Mouse (Mus musculus): ENCODE measurements around the gene U2af1. TPM values are rescaled to one million over a fixed set of nuclear protein-coding genes. Genes with fewer than 3 reads are reported as not detected.

Gene U2af1
- polyA plus RNA-seq, 1 experiment, result 135 TPM

- Histone ChIP-seq H3ac (ENCODE audit: control insufficient read depth, insufficient read length) (no peak overlapping the region), H3K79me2 (ENCODE audit: control insufficient read depth, insufficient read depth) (no peaks in the 10 kb centered on the region), H3K36me3 (ENCODE audit: control insufficient read depth, insufficient read depth) (no peaks in the 10 kb centered on the region), H3K4me2 (ENCODE audit: low read depth) (no peak overlapping the region), H3K4me3 (no peak overlapping the region), H3K27me3 (ENCODE audit: control insufficient read depth, insufficient read depth, insufficient read length) (no peaks in the 10 kb centered on the region)
- TF ChIP-seq MYOD1 (IDR thresholded peaks at IDR 0.05; ENCODE audit: control insufficient read depth in 1 of 3, insufficient read length in 2 of 3, low read depth in 2 of 3) (no peak), SRF (IDR thresholded peaks at IDR 0.05; ENCODE audit: control insufficient read depth, insufficient read length, low read depth) (no peak), USF1 (IDR thresholded peaks at IDR 0.05; ENCODE audit: low read depth) (no peak), E2F4 (IDR thresholded peaks at IDR 0.05; ENCODE audit: insufficient read depth) (no peak), TCF3 (IDR thresholded peaks at IDR 0.05; ENCODE audit: insufficient read length, low read depth) (no peak), MAX (IDR thresholded peaks at IDR 0.05; ENCODE audit: low read depth) (no peak), TCF12 (IDR thresholded peaks at IDR 0.05; ENCODE audit: insufficient read depth, poor library complexity, severe bottlenecking) (no peak), MYOG (IDR thresholded peaks at IDR 0.05; ENCODE audit: control insufficient read depth in 1 of 3, insufficient read depth in 1 of 3, insufficient read length in 2 of 3, low read depth in 2 of 3) (no peak), POLR2AphosphoS2 (IDR thresholded peaks at IDR 0.05; ENCODE audit: insufficient read length, low read depth) (no peak), CEBPB (IDR thresholded peaks at IDR 0.05; ENCODE audit: insufficient read depth, poor library complexity, severe bottlenecking) (no peak), POLR2A (IDR thresholded peaks at IDR 0.05; ENCODE audit: insufficient read length, low read depth) (no peak), REST (IDR thresholded peaks at IDR 0.05; ENCODE audit: insufficient read depth, insufficient read length) (no peak)
Observed at GRCm38 (mm10) chr17:31688112-31688511, 29.4 kb upstream of the U2af1 start.

- Histone ChIP-seq H3K79me2 (ENCODE audit: control insufficient read depth, insufficient read depth) (no peaks in the 10 kb centered on the region), H3K36me3 (ENCODE audit: control insufficient read depth, insufficient read depth) (no peaks in the 10 kb centered on the region), H3ac (ENCODE audit: control insufficient read depth, insufficient read length) (no peak overlapping the region), H3K27me3 (ENCODE audit: control insufficient read depth, insufficient read depth, insufficient read length) (no peaks in the 10 kb centered on the region), H3K4me3 (no peak overlapping the region), H3K4me2 (ENCODE audit: low read depth) (no peak overlapping the region)
- TF ChIP-seq SRF (IDR thresholded peaks at IDR 0.05; ENCODE audit: control insufficient read depth, insufficient read length, low read depth) (no peak), REST (IDR thresholded peaks at IDR 0.05; ENCODE audit: insufficient read depth, insufficient read length) (no peak), E2F4 (IDR thresholded peaks at IDR 0.05; ENCODE audit: insufficient read depth) (no peak), MYOG (IDR thresholded peaks at IDR 0.05; ENCODE audit: control insufficient read depth in 1 of 3, insufficient read depth in 1 of 3, insufficient read length in 2 of 3, low read depth in 2 of 3) (no peak), USF1 (IDR thresholded peaks at IDR 0.05; ENCODE audit: low read depth) (no peak), TCF3 (IDR thresholded peaks at IDR 0.05; ENCODE audit: insufficient read length, low read depth) (no peak), POLR2A (IDR thresholded peaks at IDR 0.05; ENCODE audit: insufficient read length, low read depth) (no peak), CEBPB (IDR thresholded peaks at IDR 0.05; ENCODE audit: insufficient read depth, poor library complexity, severe bottlenecking) (no peak), TCF12 (IDR thresholded peaks at IDR 0.05; ENCODE audit: insufficient read depth, poor library complexity, severe bottlenecking) (no peak), POLR2AphosphoS2 (IDR thresholded peaks at IDR 0.05; ENCODE audit: insufficient read length, low read depth) (no peak), MYOD1 (IDR thresholded peaks at IDR 0.05; ENCODE audit: control insufficient read depth in 1 of 3, insufficient read length in 2 of 3, low read depth in 2 of 3) (no peak), MAX (IDR thresholded peaks at IDR 0.05; ENCODE audit: low read depth) (no peak)
Observed at GRCm38 (mm10) chr17:31686225-31686564, 27.5 kb upstream of the U2af1 start.

- Histone ChIP-seq H3K79me2 (ENCODE audit: control insufficient read depth, insufficient read depth) (no peaks in the 10 kb centered on the region), H3K4me3 (no peak overlapping the region), H3K27me3 (ENCODE audit: control insufficient read depth, insufficient read depth, insufficient read length) (no peaks in the 10 kb centered on the region)
Observed at GRCm38 (mm10) chr17:31685514-31686224, 27.0 kb upstream of the U2af1 start.

GRCm38 (mm10) chr17:31680450-31680849 lies 21.8 kb upstream of the U2af1 start:
- peaks cover 20% of the 10 kb centered on the region for H3K27me3 ChIP-seq (ENCODE audit: control insufficient read depth, insufficient read depth, insufficient read length)
- TF ChIP-seq E2F4 (IDR thresholded peaks at IDR 0.05; ENCODE audit: insufficient read depth) (no peak), TCF3 (IDR thresholded peaks at IDR 0.05; ENCODE audit: insufficient read length, low read depth) (no peak), CEBPB (IDR thresholded peaks at IDR 0.05; ENCODE audit: insufficient read depth, poor library complexity, severe bottlenecking) (no peak), POLR2AphosphoS2 (IDR thresholded peaks at IDR 0.05; ENCODE audit: insufficient read length, low read depth) (no peak), MYOD1 (IDR thresholded peaks at IDR 0.05; ENCODE audit: control insufficient read depth in 1 of 3, insufficient read length in 2 of 3, low read depth in 2 of 3) (no peak), SRF (IDR thresholded peaks at IDR 0.05; ENCODE audit: control insufficient read depth, insufficient read length, low read depth) (no peak), USF1 (IDR thresholded peaks at IDR 0.05; ENCODE audit: low read depth) (no peak), TCF12 (IDR thresholded peaks at IDR 0.05; ENCODE audit: insufficient read depth, poor library complexity, severe bottlenecking) (no peak), MYOG (IDR thresholded peaks at IDR 0.05; ENCODE audit: control insufficient read depth in 1 of 3, insufficient read depth in 1 of 3, insufficient read length in 2 of 3, low read depth in 2 of 3) (no peak), MAX (IDR thresholded peaks at IDR 0.05; ENCODE audit: low read depth) (no peak), REST (IDR thresholded peaks at IDR 0.05; ENCODE audit: insufficient read depth, insufficient read length) (no peak), POLR2A (IDR thresholded peaks at IDR 0.05; ENCODE audit: insufficient read length, low read depth) (no peak)
- H3K36me3 ChIP-seq (ENCODE audit: control insufficient read depth, insufficient read depth), result no peaks in the 10 kb centered on the region
- no peak overlapping the region for H3K4me2 ChIP-seq (ENCODE audit: low read depth)
- no peak overlapping the region for H3K4me3 ChIP-seq
- H3K79me2 ChIP-seq (ENCODE audit: control insufficient read depth, insufficient read depth), result no peaks in the 10 kb centered on the region
- no peak overlapping the region for H3ac ChIP-seq (ENCODE audit: control insufficient read depth, insufficient read length)

More at GRCm38 (mm10) chr17:31685514-31686224, 27.0 kb upstream of the U2af1 start:
- TF ChIP-seq SRF (IDR thresholded peaks at IDR 0.05; ENCODE audit: control insufficient read depth, insufficient read length, low read depth) (no peak), USF1 (IDR thresholded peaks at IDR 0.05; ENCODE audit: low read depth) (no peak), REST (IDR thresholded peaks at IDR 0.05; ENCODE audit: insufficient read depth, insufficient read length) (no peak), MYOG (IDR thresholded peaks at IDR 0.05; ENCODE audit: control insufficient read depth in 1 of 3, insufficient read depth in 1 of 3, insufficient read length in 2 of 3, low read depth in 2 of 3) (no peak), TCF3 (IDR thresholded peaks at IDR 0.05; ENCODE audit: insufficient read length, low read depth) (no peak), POLR2A (IDR thresholded peaks at IDR 0.05; ENCODE audit: insufficient read length, low read depth) (no peak), TCF12 (IDR thresholded peaks at IDR 0.05; ENCODE audit: insufficient read depth, poor library complexity, severe bottlenecking) (no peak), MAX (IDR thresholded peaks at IDR 0.05; ENCODE audit: low read depth) (no peak), CEBPB (IDR thresholded peaks at IDR 0.05; ENCODE audit: insufficient read depth, poor library complexity, severe bottlenecking) (no peak), POLR2AphosphoS2 (IDR thresholded peaks at IDR 0.05; ENCODE audit: insufficient read length, low read depth) (no peak)
- Histone ChIP-seq H3K4me2 (ENCODE audit: low read depth) (peak overlapping the region; percentile 47), H3ac (ENCODE audit: control insufficient read depth, insufficient read length) (no peak overlapping the region), H3K36me3 (ENCODE audit: control insufficient read depth, insufficient read depth) (no peaks in the 10 kb centered on the region)
